Mouse (Mus musculus): ENCODE data around the gene Msi2. TPM values are rescaled to one million over a fixed set of nuclear protein-coding genes. Genes with fewer than 3 reads are reported as not detected.

The Msi2 gene
- polyA plus RNA-seq, 1 experiment from 2014 or later: 15.1 TPM

GRCm38 (mm10) chr11:88508133-88508532 is 210.2 kb downstream of the Msi2 start:
- Histone ChIP-seq H3K27me3 (ENCODE audit: control insufficient read depth, insufficient read depth, low read depth, low read length) (no peaks in the 10 kb centered on the region), H3K36me3 (ENCODE audit: control insufficient read depth, insufficient read depth, low read length) (no peaks in the 10 kb centered on the region), H3K4me1 (replicated peaks; ENCODE audit: control insufficient read depth, insufficient read depth, low read length) (no peaks in the 10 kb centered on the region; the same call in none of the 2 replicates), H3K9me3 (ENCODE audit: control insufficient read depth, low read length) (no peaks in the 10 kb centered on the region), H3K9ac (ENCODE audit: low read length) (no peak overlapping the region), H3K4me3 (ENCODE audit: low read length) (no peak overlapping the region), H3K4me2 (ENCODE audit: low read depth, low read length) (no peak overlapping the region), H3K27ac (ENCODE audit: low read length) (no peak overlapping the region)
- no peak for ATAC-seq (ENCODE audit: low read depth)
- WGBS: 78% methylated on average over 7 of the region's 7 CpGs

- no peak overlapping the region for H3K9ac ChIP-seq (ENCODE audit: low read length)
- H3K4me2 ChIP-seq (ENCODE audit: low read depth, low read length): no peak overlapping the region
- no peaks in the 10 kb centered on the region for H3K27me3 ChIP-seq (ENCODE audit: control insufficient read depth, insufficient read depth, low read depth, low read length)
- no peaks in the 10 kb centered on the region for H3K36me3 ChIP-seq (ENCODE audit: control insufficient read depth, insufficient read depth, low read length)
- no peak overlapping the region for H3K27ac ChIP-seq (ENCODE audit: low read length)
- no peaks in the 10 kb centered on the region for H3K9me3 ChIP-seq (ENCODE audit: control insufficient read depth, low read length)
- no peak for ATAC-seq (ENCODE audit: low read depth)
- no peaks in the 10 kb centered on the region; the same call in 1 of the 2 replicates for H3K4me1 ChIP-seq (replicated peaks; ENCODE audit: control insufficient read depth, insufficient read depth, low read length)
- WGBS: 41% methylated on average over 5 of the region's 5 CpGs
- no peak overlapping the region for H3K4me3 ChIP-seq (ENCODE audit: low read length)
Observed at GRCm38 (mm10) chr11:88506544-88507419, 211.5 kb downstream of the Msi2 start.

- ATAC-seq (ENCODE audit: low read depth): no peak
- WGBS: 91% methylated on average over 13 of the region's 13 CpGs
- Histone ChIP-seq H3K4me3 (ENCODE audit: low read length) (no peak overlapping the region), H3K9me3 (ENCODE audit: control insufficient read depth, low read length) (no peaks in the 10 kb centered on the region), H3K27me3 (ENCODE audit: control insufficient read depth, insufficient read depth, low read depth, low read length) (no peaks in the 10 kb centered on the region), H3K9ac (ENCODE audit: low read length) (no peak overlapping the region), H3K36me3 (ENCODE audit: control insufficient read depth, insufficient read depth, low read length) (no peaks in the 10 kb centered on the region), H3K4me2 (ENCODE audit: low read depth, low read length) (no peak overlapping the region), H3K27ac (ENCODE audit: low read length) (no peak overlapping the region), H3K4me1 (replicated peaks; ENCODE audit: control insufficient read depth, insufficient read depth, low read length) (no peaks in the 10 kb centered on the region; the same call in 1 of the 2 replicates)
Observed at GRCm38 (mm10) chr11:88506109-88506508, 212.2 kb downstream of the Msi2 start.

GRCm38 (mm10) chr11:88502566-88502965 is 215.7 kb downstream of the Msi2 start:
- no peak overlapping the region for H3K9ac ChIP-seq (ENCODE audit: low read length)
- no peaks in the 10 kb centered on the region for H3K27me3 ChIP-seq (ENCODE audit: control insufficient read depth, insufficient read depth, low read depth, low read length)
- no peak; the same call in 1 of the 2 replicates for ATAC-seq (ENCODE audit: low read depth)
- H3K9me3 ChIP-seq (ENCODE audit: control insufficient read depth, low read length): no peaks in the 10 kb centered on the region
- H3K4me3 ChIP-seq (ENCODE audit: low read length): no peak overlapping the region
- no peaks in the 10 kb centered on the region; the same call in 1 of the 2 replicates for H3K4me1 ChIP-seq (replicated peaks; ENCODE audit: control insufficient read depth, insufficient read depth, low read length)
- no peak overlapping the region for H3K4me2 ChIP-seq (ENCODE audit: low read depth, low read length)
- H3K27ac ChIP-seq (ENCODE audit: low read length): no peak overlapping the region
- WGBS: 79% methylated on average over 6 of the region's 6 CpGs
- no peaks in the 10 kb centered on the region for H3K36me3 ChIP-seq (ENCODE audit: control insufficient read depth, insufficient read depth, low read length)

GRCm38 (mm10) chr11:88498491-88498890 is 219.8 kb downstream of the Msi2 start:
- Histone ChIP-seq H3K9me3 (ENCODE audit: control insufficient read depth, low read length) (no peaks in the 10 kb centered on the region), H3K36me3 (ENCODE audit: control insufficient read depth, insufficient read depth, low read length) (no peaks in the 10 kb centered on the region), H3K27me3 (ENCODE audit: control insufficient read depth, insufficient read depth, low read depth, low read length) (no peaks in the 10 kb centered on the region), H3K4me1 (replicated peaks; ENCODE audit: control insufficient read depth, insufficient read depth, low read length) (peaks cover 5% of the 10 kb centered on the region; the same call in 1 of the 2 replicates), H3K9ac (ENCODE audit: low read length) (no peak overlapping the region), H3K27ac (ENCODE audit: low read length) (no peak overlapping the region), H3K4me2 (ENCODE audit: low read depth, low read length) (no peak overlapping the region), H3K4me3 (ENCODE audit: low read length) (no peak overlapping the region)
- WGBS: 57% methylated on average over 7 of the region's 7 CpGs
- 0 out of 2 replicates have a peak, but pooled peaks have one; percentile 31 for ATAC-seq (ENCODE audit: low read depth)

- H3K27me3 ChIP-seq (ENCODE audit: control insufficient read depth, insufficient read depth, low read depth, low read length): no peaks in the 10 kb centered on the region
- no peaks in the 10 kb centered on the region for H3K36me3 ChIP-seq (ENCODE audit: control insufficient read depth, insufficient read depth, low read length)
- no peak overlapping the region for H3K4me3 ChIP-seq (ENCODE audit: low read length)
- H3K9me3 ChIP-seq (ENCODE audit: control insufficient read depth, low read length): no peaks in the 10 kb centered on the region
- ATAC-seq (ENCODE audit: low read depth): no peak
- H3K9ac ChIP-seq (ENCODE audit: low read length): no peak overlapping the region
- H3K4me2 ChIP-seq (ENCODE audit: low read depth, low read length): no peak overlapping the region
- whole genome bisulfite sequencing: 62% methylated on average over 5 of the region's 5 CpGs
- H3K27ac ChIP-seq (ENCODE audit: low read length): no peak overlapping the region
- peaks cover 5% of the 10 kb centered on the region; the same call in 1 of the 2 replicates for H3K4me1 ChIP-seq (replicated peaks; ENCODE audit: control insufficient read depth, insufficient read depth, low read length)
Observed at GRCm38 (mm10) chr11:88496460-88496859, 221.9 kb downstream of the Msi2 start.

GRCm38 (mm10) chr11:88495759-88496158 is 222.6 kb downstream of the Msi2 start:
- H3K4me2 ChIP-seq (ENCODE audit: low read depth, low read length): no peak overlapping the region
- no peaks in the 10 kb centered on the region for H3K27me3 ChIP-seq (ENCODE audit: control insufficient read depth, insufficient read depth, low read depth, low read length)
- no peak overlapping the region for H3K4me3 ChIP-seq (ENCODE audit: low read length)
- peaks cover 5% of the 10 kb centered on the region; the same call in 1 of the 2 replicates for H3K4me1 ChIP-seq (replicated peaks; ENCODE audit: control insufficient read depth, insufficient read depth, low read length)
- 82% methylated on average over 5 of the region's 5 CpGs for WGBS
- H3K9ac ChIP-seq (ENCODE audit: low read length): no peak overlapping the region
- no peak overlapping the region for H3K27ac ChIP-seq (ENCODE audit: low read length)
- H3K36me3 ChIP-seq (ENCODE audit: control insufficient read depth, insufficient read depth, low read length): no peaks in the 10 kb centered on the region
- H3K9me3 ChIP-seq (ENCODE audit: control insufficient read depth, low read length): no peaks in the 10 kb centered on the region
- no peak for ATAC-seq (ENCODE audit: low read depth)

- H3K27me3 ChIP-seq (ENCODE audit: control insufficient read depth, insufficient read depth, low read depth, low read length): no peaks in the 10 kb centered on the region
- 71% methylated on average over 3 of the region's 3 CpGs for WGBS
- no peak overlapping the region for H3K27ac ChIP-seq (ENCODE audit: low read length)
- H3K4me3 ChIP-seq (ENCODE audit: low read length): no peak overlapping the region
- H3K36me3 ChIP-seq (ENCODE audit: control insufficient read depth, insufficient read depth, low read length): no peaks in the 10 kb centered on the region
- H3K9me3 ChIP-seq (ENCODE audit: control insufficient read depth, low read length): no peaks in the 10 kb centered on the region
- H3K4me1 ChIP-seq (replicated peaks; ENCODE audit: control insufficient read depth, insufficient read depth, low read length): peaks cover 5% of the 10 kb centered on the region; the same call in 1 of the 2 replicates
- no peak overlapping the region for H3K9ac ChIP-seq (ENCODE audit: low read length)
- no peak overlapping the region for H3K4me2 ChIP-seq (ENCODE audit: low read depth, low read length)
- no peak for ATAC-seq (ENCODE audit: low read depth)
Observed at GRCm38 (mm10) chr11:88495018-88495417, 223.3 kb downstream of the Msi2 start.

- no peak overlapping the region for H3K4me3 ChIP-seq (ENCODE audit: low read length)
- no peak overlapping the region for H3K27ac ChIP-seq (ENCODE audit: low read length)
- H3K36me3 ChIP-seq (ENCODE audit: control insufficient read depth, insufficient read depth, low read length): no peaks in the 10 kb centered on the region
- no peak for ATAC-seq (ENCODE audit: low read depth)
- WGBS: 81% methylated on average over 18 of the region's 18 CpGs
- H3K4me2 ChIP-seq (ENCODE audit: low read depth, low read length): no peak overlapping the region
- no peaks in the 10 kb centered on the region for H3K9me3 ChIP-seq (ENCODE audit: control insufficient read depth, low read length)
- H3K9ac ChIP-seq (ENCODE audit: low read length): no peak overlapping the region
- peaks cover 8% of the 10 kb centered on the region; the same call in 1 of the 2 replicates for H3K4me1 ChIP-seq (replicated peaks; ENCODE audit: control insufficient read depth, insufficient read depth, low read length)
- H3K27me3 ChIP-seq (ENCODE audit: control insufficient read depth, insufficient read depth, low read depth, low read length): no peaks in the 10 kb centered on the region
Observed at GRCm38 (mm10) chr11:88493795-88494559, 224.3 kb downstream of the Msi2 start.
